Mouse (Mus musculus): Measurements from ENCODE around the gene Fam177a. TPM values are rescaled to one million over a fixed set of nuclear protein-coding genes. Genes with fewer than 3 reads are reported as not detected.
"Not testable (repeated sequence)": the region's sequence is repeated elsewhere in the genome, so short reads cannot be mapped to it uniquely, and the experiment has no call there.

Gene Fam177a
- 19.7 and 20.0 TPM in 2 replicates for polyA plus RNA-seq (2011; ENCODE audit: insufficient read length, low read depth, missing spikeins)

GRCm38 (mm10) chr12:55124242-55124641 lies at the start of gene Fam177a:
TSS of gene Fam177a (plus strand) at chr12:55124469.
- not testable (repeated sequence) for H3K4me1 ChIP-seq (ENCODE audit: control insufficient read depth, insufficient read depth, low read length); H3K4me3 ChIP-seq (ENCODE audit: insufficient read depth, low read length); H3K27ac ChIP-seq (ENCODE audit: insufficient read depth, low read length)

- H3K4me1 ChIP-seq (ENCODE audit: control insufficient read depth, insufficient read depth, low read length): peaks cover 2% of the 10 kb centered on the region; the same call in 1 of the 2 replicates
- no peak overlapping the region for H3K27ac ChIP-seq (ENCODE audit: insufficient read depth, low read length)
- TF ChIP-seq CTCF (IDR thresholded peaks at IDR 0.05; ENCODE audit: borderline replicate concordance, insufficient read depth, low read length) (no peak), POLR2A (IDR thresholded peaks at IDR 0.05; ENCODE audit: low read depth, low read length) (no peak)
- no peak overlapping the region for H3K4me3 ChIP-seq (ENCODE audit: insufficient read depth, low read length)
Measured at GRCm38 (mm10) chr12:55075296-55075695, 49.0 kb upstream of the Fam177a start.

GRCm38 (mm10) chr12:55078706-55079105 lies 45.6 kb upstream of the Fam177a start:
- H3K4me3 ChIP-seq (ENCODE audit: insufficient read depth, low read length); H3K27ac ChIP-seq (ENCODE audit: insufficient read depth, low read length): not testable (repeated sequence)

GRCm38 (mm10) chr12:55079726-55080600 lies 44.3 kb upstream of the Fam177a start, which contains the start of the genes 2700097O09Rik and Srp54a:
TSS of gene 2700097O09Rik (minus strand) at chr12:55080110.
TSS of gene Srp54a (plus strand) at chr12:55080262.
- peak within 1 kb of the TSS; percentile 83 for H3K27ac ChIP-seq (ENCODE audit: insufficient read depth, low read length)
- not testable (repeated sequence) for H3K4me1 ChIP-seq (ENCODE audit: control insufficient read depth, insufficient read depth, low read length)
- H3K4me3 ChIP-seq (ENCODE audit: insufficient read depth, low read length): peak within 1 kb of the TSS; percentile 90
- TF ChIP-seq POLR2A (IDR thresholded peaks at IDR 0.05; ENCODE audit: low read depth, low read length): peak; percentile 74

More at GRCm38 (mm10) chr12:55078706-55079105, 45.6 kb upstream of the Fam177a start:
- H3K4me1 ChIP-seq (ENCODE audit: control insufficient read depth, insufficient read depth, low read length): not testable (repeated sequence)

GRCm38 (mm10) chr12:55080601-55080942 lies 43.7 kb upstream of the Fam177a start:
- H3K4me1 ChIP-seq (ENCODE audit: control insufficient read depth, insufficient read depth, low read length): not testable (repeated sequence)
- Histone ChIP-seq H3K4me3 (ENCODE audit: insufficient read depth, low read length) (peak overlapping the region; percentile 68), H3K27ac (ENCODE audit: insufficient read depth, low read length) (peak overlapping the region; percentile 82; the same call in 1 of the 2 replicates)

GRCm38 (mm10) chr12:55092127-55092526 lies 32.1 kb upstream of the Fam177a start:
- not testable (repeated sequence) for H3K27ac ChIP-seq (ENCODE audit: insufficient read depth, low read length); H3K4me1 ChIP-seq (ENCODE audit: control insufficient read depth, insufficient read depth, low read length); H3K4me3 ChIP-seq (ENCODE audit: insufficient read depth, low read length)

GRCm38 (mm10) chr12:55112616-55113015 lies 11.7 kb upstream of the Fam177a start:
- H3K27ac ChIP-seq (ENCODE audit: insufficient read depth, low read length); H3K4me3 ChIP-seq (ENCODE audit: insufficient read depth, low read length); H3K4me1 ChIP-seq (ENCODE audit: control insufficient read depth, insufficient read depth, low read length): not testable (repeated sequence)

- H3K4me1 ChIP-seq (ENCODE audit: control insufficient read depth, insufficient read depth, low read length); H3K27ac ChIP-seq (ENCODE audit: insufficient read depth, low read length); H3K4me3 ChIP-seq (ENCODE audit: insufficient read depth, low read length): not testable (repeated sequence)
Measured at GRCm38 (mm10) chr12:55124731-55125130, 462 bp downstream of the Fam177a start.

- H3K4me3 ChIP-seq (ENCODE audit: insufficient read depth, low read length); H3K27ac ChIP-seq (ENCODE audit: insufficient read depth, low read length); H3K4me1 ChIP-seq (ENCODE audit: control insufficient read depth, insufficient read depth, low read length): not testable (repeated sequence)
Measured at GRCm38 (mm10) chr12:55135540-55135939, 11.3 kb downstream of the Fam177a start.

GRCm38 (mm10) chr12:55137859-55138258 lies 13.6 kb downstream of the Fam177a start:
- H3K4me3 ChIP-seq (ENCODE audit: insufficient read depth, low read length); H3K27ac ChIP-seq (ENCODE audit: insufficient read depth, low read length); H3K4me1 ChIP-seq (ENCODE audit: control insufficient read depth, insufficient read depth, low read length): not testable (repeated sequence)

GRCm38 (mm10) chr12:55154559-55155448 lies 30.5 kb downstream of the Fam177a start, which contains the start of gene Srp54b:
TSS of gene Srp54b (plus strand) at chr12:55155104.
- H3K4me3 ChIP-seq (ENCODE audit: insufficient read depth, low read length); H3K4me1 ChIP-seq (ENCODE audit: control insufficient read depth, insufficient read depth, low read length); H3K27ac ChIP-seq (ENCODE audit: insufficient read depth, low read length): not testable (repeated sequence)

GRCm38 (mm10) chr12:55155449-55155783 lies 31.1 kb downstream of the Fam177a start:
- H3K4me1 ChIP-seq (ENCODE audit: control insufficient read depth, insufficient read depth, low read length); H3K4me3 ChIP-seq (ENCODE audit: insufficient read depth, low read length); H3K27ac ChIP-seq (ENCODE audit: insufficient read depth, low read length): not testable (repeated sequence)

GRCm38 (mm10) chr12:55167034-55167557 lies 42.8 kb downstream of the Fam177a start:
- not testable (repeated sequence) for H3K27ac ChIP-seq (ENCODE audit: insufficient read depth, low read length)

GRCm38 (mm10) chr12:55187686-55188085 lies 63.4 kb downstream of the Fam177a start:
- H3K27ac ChIP-seq (ENCODE audit: insufficient read depth, low read length); H3K4me3 ChIP-seq (ENCODE audit: insufficient read depth, low read length); H3K4me1 ChIP-seq (ENCODE audit: control insufficient read depth, insufficient read depth, low read length): not testable (repeated sequence)

More at GRCm38 (mm10) chr12:55167034-55167557, 42.8 kb downstream of the Fam177a start:
- not testable (repeated sequence) for H3K4me1 ChIP-seq (ENCODE audit: control insufficient read depth, insufficient read depth, low read length); H3K4me3 ChIP-seq (ENCODE audit: insufficient read depth, low read length)

GRCm38 (mm10) chr12:55189127-55189526 lies 64.9 kb downstream of the Fam177a start:
- H3K27ac ChIP-seq (ENCODE audit: insufficient read depth, low read length); H3K4me3 ChIP-seq (ENCODE audit: insufficient read depth, low read length); H3K4me1 ChIP-seq (ENCODE audit: control insufficient read depth, insufficient read depth, low read length): not testable (repeated sequence)
